Mouse (Mus musculus): ENCODE data around the gene Slc8a1. TPM values are rescaled to one million over a fixed set of nuclear protein-coding genes. Genes with fewer than 3 reads are reported as not detected.
A peak's percentile ranks its signal among the peaks of the same experiment; 100 is the strongest.

Gene Slc8a1
- total RNA-seq, 2 experiments from 2014 or later, result 266 to 297 TPM

DNA sequence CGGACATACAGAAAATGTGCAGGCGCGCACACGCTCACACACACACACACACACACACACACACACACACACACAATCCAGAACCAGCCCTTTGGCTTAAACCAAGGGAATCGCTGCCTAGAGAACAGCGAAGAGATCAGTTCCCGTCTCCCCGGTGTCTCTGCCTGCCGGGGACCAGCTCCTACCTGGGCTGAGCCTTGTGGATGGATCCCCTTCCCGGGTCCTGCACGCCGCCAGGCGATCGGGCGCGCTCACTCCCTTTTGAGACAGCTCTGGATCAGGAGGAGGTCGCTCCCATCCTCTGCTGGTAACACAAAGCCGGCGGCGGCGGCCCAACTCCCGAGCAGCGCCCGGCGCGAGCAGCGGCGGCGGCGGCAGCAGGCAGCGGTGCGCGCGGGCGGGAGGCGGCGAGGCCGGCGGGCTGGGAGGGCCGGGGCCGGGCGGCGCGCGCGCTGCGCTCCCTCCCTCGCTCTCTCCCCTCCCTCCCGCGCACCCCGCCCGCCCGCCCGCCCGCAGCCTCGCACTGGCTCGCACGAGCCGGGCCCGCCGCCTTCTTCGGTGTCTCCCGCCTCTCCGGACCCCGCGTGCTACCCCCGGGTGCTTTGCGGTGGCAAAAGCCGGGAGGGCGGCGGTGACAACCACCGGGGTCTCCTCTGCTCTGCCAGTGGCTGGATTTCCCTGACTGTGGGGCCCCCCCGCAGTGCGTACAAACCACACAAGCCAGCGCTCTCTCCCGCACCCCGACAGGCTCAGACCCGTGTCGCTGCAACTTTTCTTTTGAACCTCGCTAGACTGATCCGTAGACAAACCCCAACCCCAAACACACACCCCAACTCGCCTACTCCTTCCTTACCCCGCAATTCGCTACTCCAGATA lies 68.1 kb downstream of the Slc8a1 start:
- DNase-seq (ENCODE audit: low spot score in 2 of 2), result peak; percentile 32 to 57

DNA sequence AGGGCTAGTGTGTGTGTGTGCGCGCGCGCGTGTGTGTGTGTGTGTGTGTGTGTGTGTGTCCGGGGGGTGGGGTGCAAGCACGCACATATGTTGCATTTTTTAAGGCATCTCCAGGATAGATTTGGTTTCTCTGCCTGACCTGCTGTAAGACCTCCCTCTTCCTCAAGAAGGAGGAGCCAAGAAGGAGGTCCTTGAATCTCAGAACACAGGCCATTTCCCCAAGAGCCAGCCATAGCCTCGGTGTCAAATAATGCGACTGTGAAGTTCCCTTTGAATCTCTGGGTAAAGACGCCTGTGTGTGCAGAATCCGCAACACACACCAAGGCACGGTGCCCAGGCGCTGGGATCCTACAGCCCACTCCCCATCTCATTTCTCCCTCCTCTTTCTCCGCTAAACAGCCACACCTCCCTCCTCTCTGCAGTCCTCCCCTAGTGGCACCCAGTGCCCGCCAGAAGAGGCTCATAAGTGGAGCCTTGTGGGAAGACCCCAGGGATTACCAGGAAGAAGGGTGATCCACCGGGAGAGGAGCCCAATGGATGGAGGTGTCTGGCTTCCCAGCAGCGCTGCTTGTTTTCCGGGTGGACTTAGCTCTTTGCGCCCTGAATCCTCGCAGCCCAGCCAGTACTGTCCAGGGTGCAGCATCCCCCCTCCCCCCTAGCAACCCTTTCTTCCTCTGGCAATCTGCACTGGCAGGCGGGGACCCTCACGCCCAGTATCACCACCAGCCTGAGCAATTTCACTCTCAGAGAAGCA lies 68.9 kb downstream of the Slc8a1 start:
- DNase-seq (ENCODE audit: low spot score in 2 of 2), result peak; percentile 64 to 71

DNA sequence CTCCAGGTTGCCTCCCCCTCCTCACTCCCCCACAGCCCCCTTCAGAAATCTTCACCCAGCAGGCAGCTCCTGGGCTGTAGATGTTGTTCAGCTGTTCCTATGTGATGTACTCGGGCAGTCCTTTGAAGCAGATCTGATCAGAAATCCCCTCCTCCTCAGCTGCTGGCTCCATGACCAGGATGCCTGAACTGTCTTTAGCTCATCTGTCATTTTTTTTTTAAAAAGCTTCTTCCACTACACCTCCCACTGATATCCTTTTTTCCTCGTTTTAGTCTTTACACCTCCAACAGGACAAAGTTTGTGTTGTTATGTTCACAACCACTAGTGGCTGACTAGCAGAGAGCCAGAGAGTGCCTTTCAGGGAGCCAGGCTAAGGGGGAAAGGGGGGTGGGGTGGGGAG lies 69.7 kb downstream of the Slc8a1 start:
- DNase-seq (ENCODE audit: low spot score in 2 of 2), result no peak

DNA sequence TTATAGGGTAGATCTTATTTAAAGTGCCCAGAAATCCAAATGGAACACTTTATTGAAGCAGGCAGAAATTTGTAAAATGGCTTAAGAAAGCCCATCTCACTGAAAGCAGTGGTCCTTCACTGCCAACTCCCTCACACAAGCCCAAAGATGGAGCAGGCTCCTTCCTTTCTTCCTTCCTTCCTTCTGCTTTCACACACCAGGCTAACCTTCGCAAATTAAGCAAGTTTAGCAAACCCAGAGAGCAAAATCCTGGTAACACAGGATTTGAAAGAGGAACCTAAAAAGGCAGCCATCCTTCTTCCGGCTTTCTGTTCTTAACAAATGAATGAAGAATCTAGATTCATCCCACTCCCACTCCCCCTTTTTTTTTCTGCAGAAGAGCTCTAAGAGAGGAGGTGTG lies 70.2 kb downstream of the Slc8a1 start:
- DNase-seq (ENCODE audit: low spot score in 2 of 2), result no peak

DNA sequence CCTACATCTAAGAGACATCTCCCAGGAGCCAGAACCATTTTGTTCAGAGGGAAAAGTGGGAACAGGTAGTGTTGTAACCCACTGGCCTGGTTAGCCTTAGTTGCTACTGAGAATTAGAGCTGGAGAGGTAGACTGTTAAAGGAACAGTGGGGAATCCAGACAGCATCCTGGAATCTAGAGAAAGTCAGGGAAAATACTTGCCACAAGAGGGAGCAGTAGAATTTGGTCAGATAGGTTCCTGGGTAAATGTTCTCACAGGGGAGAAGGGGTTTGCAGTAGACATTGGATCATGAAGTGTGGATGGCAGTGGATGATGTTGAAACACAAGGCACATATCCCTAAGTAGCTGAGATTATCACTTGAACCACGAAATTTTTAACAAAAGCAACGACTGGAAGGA lies 71.6 kb downstream of the Slc8a1 start:
- DNase-seq (ENCODE audit: low spot score in 2 of 2), result peak in 1 of 2 experiments; percentile 66

DNA sequence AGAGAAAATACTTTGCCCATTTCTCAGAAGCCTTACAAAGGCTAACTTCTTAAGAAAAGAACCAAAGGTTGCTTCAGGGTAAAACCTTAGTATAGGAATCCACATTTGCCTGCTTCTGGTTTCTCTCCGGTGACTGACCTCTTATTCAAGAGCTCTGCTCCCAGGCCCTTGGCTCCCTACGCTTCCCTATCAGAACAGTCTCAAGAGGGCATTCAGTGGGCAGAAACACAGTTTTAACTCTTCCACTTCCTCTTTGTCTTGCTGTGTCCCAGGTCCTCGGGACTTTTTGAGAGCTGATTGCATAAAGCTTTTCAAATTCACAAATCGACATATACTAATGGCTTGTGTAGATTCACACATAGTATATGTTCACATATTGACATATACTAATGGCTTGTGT lies 73.3 kb downstream of the Slc8a1 start:
- DNase-seq (ENCODE audit: low spot score in 2 of 2), result no peak

DNA sequence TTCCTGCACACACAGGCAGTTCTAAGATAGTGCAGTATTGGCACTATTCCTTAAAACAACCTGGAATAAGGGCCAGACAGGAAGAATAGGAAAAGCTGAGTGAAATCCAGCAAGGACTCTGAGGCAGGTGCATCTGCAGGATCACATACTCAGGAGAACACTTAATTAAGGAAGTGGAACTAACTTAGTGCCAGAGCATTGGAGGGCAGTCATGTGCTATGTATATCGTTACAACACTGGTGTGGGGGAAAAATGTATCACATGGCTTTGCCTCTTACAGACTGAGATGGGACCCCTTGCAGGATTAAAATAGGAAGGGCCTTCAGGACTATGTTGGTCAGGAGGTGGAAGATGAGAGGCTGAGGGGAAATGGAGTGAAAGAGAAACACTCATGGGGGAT lies 80.3 kb downstream of the Slc8a1 start:
- no peak for DNase-seq (ENCODE audit: low spot score in 2 of 2)

DNA sequence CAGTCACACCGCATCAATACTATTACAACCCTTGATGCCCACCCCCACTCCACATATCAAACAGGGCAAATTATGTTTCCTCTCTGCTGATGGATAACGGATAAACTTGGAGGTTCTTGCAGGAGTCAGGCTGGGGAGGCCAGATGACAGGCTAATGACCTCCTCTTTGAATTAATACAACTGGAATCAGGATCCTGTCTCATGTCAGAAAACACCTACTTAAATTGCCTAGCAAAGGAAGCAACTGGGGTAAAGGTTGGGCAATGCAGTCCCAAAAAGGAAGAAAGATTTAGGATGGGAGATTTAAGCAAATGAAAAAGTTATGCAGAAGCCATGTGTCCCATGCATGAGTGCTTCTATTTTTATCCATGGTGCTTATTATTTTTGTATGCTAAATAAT lies 83.6 kb downstream of the Slc8a1 start:
- DNase-seq (ENCODE audit: low spot score in 2 of 2), result no peak

DNA sequence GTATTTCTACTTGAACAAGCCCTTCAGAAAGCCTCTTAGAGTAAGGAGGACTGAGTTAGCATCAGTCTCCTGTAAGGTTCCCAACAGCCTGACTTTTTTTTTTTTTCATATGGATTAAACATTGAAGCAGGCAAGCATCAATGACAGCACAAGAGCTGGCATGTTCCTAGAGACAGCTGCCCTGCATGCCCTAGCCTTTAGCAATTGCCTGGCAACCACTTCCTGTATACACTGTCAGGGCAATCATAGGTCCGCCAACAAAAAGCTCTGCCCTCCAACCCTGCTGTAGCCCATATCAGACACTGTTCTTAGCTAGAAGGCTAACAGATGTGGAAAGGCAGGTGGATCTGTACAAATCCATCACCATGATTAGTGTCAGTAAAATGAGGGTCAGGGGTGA lies 85.2 kb downstream of the Slc8a1 start:
- no peak for DNase-seq (ENCODE audit: low spot score in 2 of 2)

DNA sequence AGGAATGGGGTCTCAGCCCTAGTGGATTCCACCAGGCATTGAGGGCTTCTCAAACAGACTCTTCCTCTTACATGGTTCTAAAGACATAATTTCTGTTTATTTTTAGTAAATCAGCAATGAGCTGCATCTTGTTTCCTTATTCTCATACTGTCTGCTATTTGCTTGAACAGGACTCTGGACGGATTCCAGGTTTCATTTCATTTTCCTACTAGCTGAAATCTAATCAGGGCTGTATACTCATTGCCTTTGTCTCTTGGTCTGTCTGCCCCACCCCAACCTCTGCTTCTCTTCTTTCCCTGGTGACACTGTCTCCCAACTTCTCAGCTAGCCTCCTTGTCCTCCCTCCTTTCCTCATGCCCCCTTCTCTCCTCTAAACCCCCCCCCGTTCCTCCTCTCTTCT lies 101.4 kb downstream of the Slc8a1 start:
- DNase-seq (ENCODE audit: low spot score in 2 of 2), result no peak

DNA sequence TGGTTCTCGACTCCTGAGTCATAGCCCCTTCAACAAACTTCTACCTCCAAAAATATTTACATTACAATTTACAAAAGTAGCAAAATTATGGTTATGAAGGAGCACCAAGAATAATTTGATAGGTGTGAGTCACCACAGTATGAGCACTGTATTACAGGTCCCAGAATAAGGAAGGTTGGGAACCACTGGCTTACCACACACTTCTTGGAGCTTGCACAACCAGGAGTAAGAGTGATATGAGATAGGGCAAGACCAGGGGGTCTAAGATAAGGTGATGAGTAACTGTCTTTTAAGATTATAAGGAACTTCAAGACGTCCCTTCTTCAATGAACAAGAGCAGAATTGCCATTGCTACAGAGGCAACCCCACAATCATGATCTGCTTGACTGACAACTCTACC lies 107.7 kb downstream of the Slc8a1 start:
- DNase-seq (ENCODE audit: low spot score in 2 of 2), result no peak

DNA sequence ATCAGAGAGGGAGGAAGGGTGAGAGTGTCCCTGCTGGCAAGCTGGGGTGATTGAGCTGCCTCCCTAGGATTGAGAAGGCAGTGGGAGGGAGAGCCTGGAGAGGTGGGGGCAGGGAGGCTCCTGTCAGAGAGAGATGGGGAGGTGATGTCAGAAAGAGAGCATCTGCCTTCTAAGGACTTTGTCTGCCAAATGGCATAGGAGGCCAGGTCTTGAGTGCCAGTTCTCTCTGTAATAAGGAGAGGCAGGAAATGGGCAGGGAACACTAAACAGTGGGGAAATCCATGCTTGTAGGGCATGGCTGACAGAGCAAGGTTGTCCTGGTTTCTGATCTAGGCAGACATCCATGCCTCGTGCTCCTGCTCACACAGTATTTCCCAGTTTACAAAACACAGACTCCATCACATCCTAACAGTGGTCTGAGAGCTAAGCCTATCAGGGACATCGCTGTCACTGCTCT lies 117.0 kb downstream of the Slc8a1 start:
- DNase-seq (ENCODE audit: low spot score in 2 of 2), result peak in 1 of 2 experiments; percentile 39

DNA sequence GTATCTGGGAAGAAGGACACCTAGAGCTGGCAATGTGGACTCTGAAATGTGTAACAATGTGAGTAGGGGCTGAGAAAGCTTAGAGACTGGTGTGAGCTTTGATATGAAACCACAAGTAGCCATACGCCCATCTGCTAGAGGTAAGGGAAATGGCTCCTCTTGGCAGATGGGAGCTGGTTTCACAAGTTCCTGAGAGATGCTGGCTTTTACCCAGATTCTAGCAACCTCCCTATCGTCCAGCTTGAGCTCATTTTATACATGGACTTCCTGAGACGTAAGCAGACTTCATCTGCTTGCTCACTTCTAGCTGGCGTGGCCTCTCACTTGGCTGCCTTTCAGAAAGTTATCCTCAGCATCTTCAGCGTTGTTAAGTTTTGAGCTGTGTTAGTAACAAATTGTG lies 119.7 kb downstream of the Slc8a1 start:
- DNase-seq (ENCODE audit: low spot score in 2 of 2), result no peak

DNA sequence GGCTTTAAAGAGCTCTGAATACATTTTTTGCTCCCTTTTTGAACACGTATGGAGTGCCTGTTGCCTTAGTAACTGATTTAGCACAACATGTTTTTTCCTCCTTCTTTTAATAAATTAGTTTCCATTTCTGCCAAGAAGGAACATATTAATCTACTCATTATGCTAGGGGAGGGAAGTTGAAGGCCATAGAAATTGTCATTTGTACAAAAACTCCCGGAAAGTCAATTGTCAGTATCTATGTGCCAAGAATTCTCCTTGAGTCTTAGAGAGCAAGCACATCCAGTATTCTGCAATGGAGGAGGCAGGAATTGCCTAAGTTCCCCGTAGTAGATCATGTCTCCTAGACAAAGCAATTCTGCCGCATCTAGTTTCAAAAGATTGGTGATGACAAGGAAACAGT lies 121.9 kb downstream of the Slc8a1 start:
- no peak for DNase-seq (ENCODE audit: low spot score in 2 of 2)

DNA sequence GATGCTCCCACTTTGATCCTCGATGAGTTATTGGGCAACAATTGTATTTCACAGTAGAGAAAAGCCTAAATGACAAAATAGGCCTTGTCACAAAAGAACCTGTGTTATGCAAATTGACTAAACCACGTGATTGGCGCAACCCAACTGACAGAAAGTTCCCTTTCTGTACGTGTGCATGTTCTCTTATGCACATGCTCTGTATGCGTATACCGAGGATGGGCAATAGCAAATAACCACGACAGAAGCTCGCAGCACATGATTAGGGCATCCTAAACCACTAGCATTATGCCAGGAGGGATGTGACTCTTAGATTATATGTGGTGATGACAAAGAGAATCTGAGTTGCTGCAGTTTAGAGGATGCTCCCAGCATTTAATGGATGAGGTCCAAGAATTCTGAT lies 122.8 kb downstream of the Slc8a1 start:
- DNase-seq (ENCODE audit: low spot score in 2 of 2), result no peak

DNA sequence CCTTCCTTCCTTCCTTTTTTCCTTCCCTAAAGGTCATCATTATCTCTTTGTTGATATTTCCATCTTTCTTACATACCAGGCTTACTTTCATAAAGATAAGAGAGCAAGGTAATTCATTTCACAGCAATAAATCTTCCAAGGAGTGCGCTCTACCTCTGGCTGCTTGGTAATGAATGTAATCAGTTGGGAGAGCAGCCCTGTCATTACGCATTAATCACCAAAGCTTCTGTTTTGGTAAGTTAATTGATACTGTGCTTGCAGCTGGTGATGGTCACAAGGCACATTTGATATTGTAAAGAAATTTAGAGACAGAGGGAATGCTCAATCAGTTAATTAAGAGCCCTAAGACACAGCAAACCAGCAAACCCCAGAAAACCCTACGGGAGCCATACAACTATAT lies 130.7 kb downstream of the Slc8a1 start:
- no peak for DNase-seq (ENCODE audit: low spot score in 2 of 2)

DNA sequence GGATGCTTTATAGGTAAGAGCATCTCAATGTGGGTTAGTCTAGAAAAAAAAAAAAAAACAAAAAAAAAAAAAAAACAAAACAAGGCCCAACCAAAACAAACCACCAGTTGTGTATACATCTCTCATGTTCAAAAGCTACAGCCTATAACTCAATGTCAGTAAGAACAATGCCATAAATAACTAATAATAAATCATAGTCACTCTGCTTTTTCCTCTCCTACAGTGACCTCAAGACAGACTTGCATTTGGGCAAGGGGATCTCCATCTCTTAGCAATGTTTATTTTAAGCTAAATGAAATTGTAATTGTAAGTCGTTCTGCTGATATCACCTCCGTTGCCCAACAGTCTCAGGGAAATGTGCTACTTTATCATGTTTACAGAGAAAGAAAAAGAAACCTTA lies 132.1 kb downstream of the Slc8a1 start:
- DNase-seq (ENCODE audit: low spot score in 2 of 2), result no peak

DNA sequence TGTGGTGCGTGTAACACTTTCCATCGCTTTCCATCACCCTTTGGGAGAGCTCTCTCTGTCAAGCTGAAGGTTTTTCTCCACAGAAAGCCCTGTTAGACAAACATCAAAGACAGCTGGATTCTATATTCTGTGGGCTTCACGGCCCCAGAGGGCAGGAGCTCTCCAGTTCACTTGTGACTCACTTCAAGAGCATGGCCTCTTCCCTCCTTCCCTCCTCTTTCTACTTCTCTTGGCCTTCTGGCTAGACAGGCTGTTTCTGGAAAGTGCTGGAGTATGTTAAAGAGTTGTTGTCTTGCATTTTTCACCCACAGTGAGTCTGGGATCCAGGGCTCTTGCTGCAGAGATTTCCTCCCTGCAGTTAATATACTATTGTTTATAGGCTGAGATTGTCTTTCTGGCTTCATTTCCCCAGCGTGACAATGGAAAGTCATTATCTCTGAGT lies 132.9 kb downstream of the Slc8a1 start:
- no peak for DNase-seq (ENCODE audit: low spot score in 2 of 2)

DNA sequence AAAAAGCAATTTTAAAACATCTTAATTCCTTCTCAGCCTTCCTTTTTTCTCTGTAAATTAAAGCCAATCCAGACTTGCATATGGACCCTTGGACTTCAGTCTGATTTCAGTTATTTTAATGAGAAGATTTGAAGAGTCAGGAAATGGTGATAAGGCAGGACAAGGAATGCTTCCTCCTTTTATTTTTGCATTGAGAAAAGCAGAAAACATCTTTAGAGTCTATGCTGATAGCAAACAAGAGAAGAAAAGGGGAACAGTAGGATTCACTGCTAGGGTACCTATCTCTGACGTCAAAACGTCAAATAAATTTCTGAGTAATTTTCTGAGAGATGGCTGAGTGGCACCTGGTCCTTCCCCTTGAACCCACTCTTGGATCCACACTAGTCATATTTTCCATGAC lies 139.1 kb downstream of the Slc8a1 start:
- no peak for DNase-seq (ENCODE audit: low spot score in 2 of 2)

DNA sequence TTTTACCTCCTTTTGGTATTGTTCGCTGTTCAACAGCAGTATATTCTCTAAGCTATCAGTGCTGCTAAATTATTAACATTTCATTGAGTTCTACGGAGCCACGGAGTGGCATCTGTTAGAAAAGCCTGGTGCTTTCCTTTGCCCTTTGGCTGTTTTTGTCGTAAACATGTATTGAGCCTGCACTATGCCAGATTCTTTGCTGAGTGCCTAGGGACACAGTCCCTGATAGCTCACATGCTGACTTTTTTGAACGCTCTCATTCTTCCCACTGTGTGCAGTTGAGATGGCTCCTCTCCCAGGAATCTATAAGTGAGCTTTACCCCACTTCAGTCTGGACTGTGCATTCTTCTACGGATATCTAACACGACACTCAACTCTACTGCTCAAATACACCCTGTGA lies 148.4 kb downstream of the Slc8a1 start:
- DNase-seq (ENCODE audit: low spot score in 2 of 2), result peak in 1 of 2 experiments; percentile 16

DNA sequence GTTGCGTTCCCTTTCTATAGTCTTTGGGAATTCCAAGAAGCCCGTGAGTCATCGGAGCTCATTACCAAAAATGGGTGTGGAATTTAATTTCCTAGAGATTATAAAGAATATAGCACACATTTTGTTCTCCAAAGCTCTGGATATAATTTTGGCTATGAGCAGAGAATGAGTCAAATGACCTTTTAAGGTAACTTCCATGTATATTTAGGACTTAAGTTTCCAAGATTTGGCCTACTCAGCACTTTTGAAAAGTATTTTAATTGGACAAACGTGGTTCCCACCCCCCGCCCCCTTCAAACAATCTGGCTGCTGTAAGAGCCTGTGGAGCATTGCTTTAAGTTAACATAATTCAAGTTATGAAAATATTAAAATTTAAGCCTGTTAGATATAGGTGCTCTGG lies 151.4 kb downstream of the Slc8a1 start:
- DNase-seq (ENCODE audit: low spot score in 2 of 2), result no peak

DNA sequence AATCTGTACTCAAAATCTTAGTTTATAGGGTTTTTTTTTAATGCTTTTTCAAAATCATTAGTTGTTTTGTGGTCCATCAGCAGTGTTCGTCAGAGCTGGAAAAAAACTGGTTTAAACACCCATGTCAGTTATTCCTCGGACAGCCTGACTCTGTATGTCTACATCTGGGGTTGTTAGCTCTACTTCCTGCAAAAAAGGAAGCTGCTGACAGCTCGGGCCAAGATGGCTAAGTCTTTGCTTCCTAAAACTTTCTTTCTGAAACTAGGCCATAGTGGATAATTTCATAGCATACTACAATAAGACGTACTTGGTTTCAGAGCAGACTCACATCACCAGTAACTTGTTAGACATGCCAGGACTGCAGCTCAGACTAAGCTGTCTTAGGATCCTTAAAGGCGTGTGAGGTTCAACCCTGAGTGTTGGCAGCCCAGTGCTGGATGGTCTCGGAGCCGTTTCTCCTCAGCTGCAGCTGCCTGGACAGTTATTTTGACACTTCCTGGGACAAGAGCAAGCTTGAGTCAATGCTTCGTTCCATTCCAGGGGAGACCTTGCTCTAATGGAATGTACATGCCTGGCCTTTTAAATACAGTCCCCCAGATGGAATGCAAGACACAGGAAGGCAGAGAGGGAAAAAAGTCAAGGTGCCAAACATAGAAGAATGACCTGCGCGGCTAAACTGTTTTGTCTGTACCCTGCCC lies 158.3 kb downstream of the Slc8a1 start:
- DNase-seq (ENCODE audit: low spot score in 2 of 2), result no peak

Measured in layer of hippocampus, postnatal 14 days (tissue).